Mouse (Mus musculus) lung, postnatal 0 days (tissue): ENCODE measurements at regions not wholly inside any gene's neighbourhood (a gene's known extent, or its start where the extent isn't known, plus 50 kb on each side); places are given as distances from the start of the nearest gene placed in this dataset.
A peak's percentile ranks its signal among the peaks of the same experiment; 100 is the strongest.

Experiments used
- ATAC-seq: fragments of 200-750 bp; cut with Nextera tagmentation; 2 replicates; pipeline ENCODE4 v1.8.0; 2017; ENCODE audit warnings: moderate library complexity
- DNase-seq: peaks from one replicate; pipeline ENCODE4 v3.0.0-alpha.2; 2016; ENCODE audit warnings: low spot score
- H3K27ac ChIP-seq: fragments of 300-500 bp; sonication (generic); 2 replicates; pipeline ENCODE4 v1.5.1; 2014; ENCODE audit warnings: antibody characterized with exemption, mild to moderate bottlenecking, low read length, mixed read lengths
- H3K27me3 ChIP-seq: fragments of 300-500 bp; sonication (generic); replicated peaks from 2 replicates; pipeline ENCODE4 v1.6.1; 2014; ENCODE audit warnings: low read length, mixed read lengths; ENCODE audit not compliant: insufficient read depth
- H3K36me3 ChIP-seq: fragments of 300-500 bp; sonication (generic); 2 replicates; pipeline ENCODE4 v1.6.1; 2014; ENCODE audit warnings: low read length, mixed read lengths; ENCODE audit not compliant: insufficient read depth
- H3K4me1 ChIP-seq: fragments of 300-500 bp; sonication (generic); 2 replicates; pipeline ENCODE4 v1.6.1; 2014; ENCODE audit warnings: antibody characterized with exemption, low read depth, low read length, mixed read lengths; ENCODE audit not compliant: insufficient read depth
- H3K4me2 ChIP-seq: fragments of 300-500 bp; sonication (generic); replicated peaks from 2 replicates; pipeline ENCODE4 v1.6.1; 2014; ENCODE audit warnings: low read depth, mild to moderate bottlenecking, low read length, moderate library complexity, mixed read lengths
- H3K4me3 ChIP-seq: fragments of 300-500 bp; sonication (generic); 2 replicates; pipeline ENCODE4 v1.5.1; 2014; ENCODE audit warnings: low read depth, low read length
- H3K9ac ChIP-seq: fragments of 300-500 bp; sonication (generic); replicated peaks from 2 replicates; pipeline ENCODE4 v1.6.1; 2014; ENCODE audit warnings: low read depth, mild to moderate bottlenecking
- H3K9me3 ChIP-seq: fragments of 300-500 bp; sonication (generic); 2 replicates; pipeline ENCODE4 v1.6.1; 2016; ENCODE audit warnings: low read length, mixed read lengths
- CTCF ChIP-seq: IDR thresholded peaks from 2 replicates; pipeline ENCODE4 v1.5.1; 2016; ENCODE audit warnings: antibody characterized with exemption, mild to moderate bottlenecking
- EP300 ChIP-seq: IDR thresholded peaks from 2 replicates; pipeline ENCODE4 v1.6.1; 2016; ENCODE audit warnings: antibody characterized with exemption, mild to moderate bottlenecking, control low read depth
- WGBS: fragments of 180-500 bp; shearing (Covaris S2); extraction: QIAGEN DNeasy Blood & Tissue Kit; methylation state at CpG from one replicate; pipeline ENCODE4 v1.1.7; 2014; 5-methylcytosine and 5-hydroxymethylcytosine counted together

DNA sequence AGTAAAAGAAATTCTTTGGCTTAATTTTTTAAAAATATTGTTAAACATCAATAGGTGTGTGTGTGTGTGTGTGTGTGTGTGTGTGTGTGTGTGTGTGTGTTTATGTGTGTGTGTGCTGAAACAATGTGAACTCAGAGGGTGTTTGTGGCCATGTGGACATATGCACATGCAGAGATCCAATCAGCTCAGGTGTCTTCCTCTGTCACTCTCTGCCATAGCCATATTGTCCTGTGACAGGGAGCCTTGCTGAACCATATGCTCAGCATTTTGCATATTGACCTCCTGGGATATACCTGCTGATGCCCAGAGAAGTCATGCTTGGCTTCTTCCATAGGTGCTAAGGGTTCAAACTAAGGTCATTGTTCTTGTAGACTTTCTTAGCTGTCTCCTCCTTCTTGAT lies 489.0 kb downstream of the Otol1 start:
- Histone ChIP-seq H3K4me1 (no peaks in the 10 kb centered on the region), H3K27me3 (no peaks in the 10 kb centered on the region), H3K27ac (no peak overlapping the region), H3K9me3 (no peaks in the 10 kb centered on the region), H3K4me2 (no peak overlapping the region), H3K9ac (no peak overlapping the region), H3K36me3 (no peaks in the 10 kb centered on the region), H3K4me3 (no peak overlapping the region)
- DNase-seq (no peak), ATAC-seq (no peak)
- TF ChIP-seq CTCF: no peak
- TF ChIP-seq EP300: no peak

GRCm38 (mm10) chr3:70500245-70500858 lies 492.9 kb downstream of the Otol1 start:
- WGBS: 65% methylated on average over 5 of the region's 5 CpGs
- TF ChIP-seq EP300 (no peak), CTCF (no peak)
- DNase-seq: no peak
- no peak overlapping the region for H3K4me2 ChIP-seq
- H3K4me1 ChIP-seq: no peaks in the 10 kb centered on the region
- no peaks in the 10 kb centered on the region for H3K27me3 ChIP-seq
- no peaks in the 10 kb centered on the region for H3K9me3 ChIP-seq
- no peak overlapping the region for H3K9ac ChIP-seq
- no peak for ATAC-seq
- H3K27ac ChIP-seq: no peak overlapping the region
- H3K4me3 ChIP-seq: no peak overlapping the region
- H3K36me3 ChIP-seq: no peaks in the 10 kb centered on the region

GRCm38 (mm10) chr3:70500991-70501961 lies 493.9 kb downstream of the Otol1 start:
- Histone ChIP-seq H3K9ac (no peak overlapping the region), H3K27me3 (no peaks in the 10 kb centered on the region), H3K4me3 (no peak overlapping the region), H3K4me1 (no peaks in the 10 kb centered on the region), H3K4me2 (no peak overlapping the region), H3K9me3 (no peaks in the 10 kb centered on the region), H3K27ac (no peak overlapping the region), H3K36me3 (no peaks in the 10 kb centered on the region)
- TF ChIP-seq EP300: no peak
- TF ChIP-seq CTCF: no peak
- DNase-seq (no peak), ATAC-seq (no peak)
- 54% methylated on average over 9 of the region's 9 CpGs for WGBS

- ATAC-seq: no peak
- 90% methylated on average over 2 of the region's 2 CpGs for WGBS
These were observed 526.3 kb downstream of the Otol1 start for GRCm38 (mm10) chr3:70533593-70534321.

DNA sequence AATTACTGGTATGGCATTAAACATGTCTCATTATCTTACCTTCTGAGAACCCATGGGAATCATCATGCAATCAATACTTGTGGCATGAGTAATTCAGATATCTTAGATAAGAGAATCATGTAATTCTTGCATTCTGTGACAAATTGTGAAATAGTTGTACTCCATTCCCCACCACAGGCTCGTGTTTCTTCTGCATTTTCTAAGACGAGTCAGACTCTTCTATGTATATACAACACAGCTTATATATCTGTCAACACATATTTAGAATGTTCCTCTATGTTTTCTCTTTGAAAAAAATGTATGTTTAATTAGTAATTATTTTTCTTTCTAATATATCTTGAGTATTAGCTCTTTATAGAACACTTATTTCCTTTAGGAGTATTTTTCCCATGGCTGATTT lies 527.7 kb downstream of the Otol1 start:
- H3K4me1 ChIP-seq: no peaks in the 10 kb centered on the region
- TF ChIP-seq CTCF: no peak
- no peak for TF ChIP-seq EP300
- no peak overlapping the region for H3K9ac ChIP-seq
- H3K9me3 ChIP-seq: no peaks in the 10 kb centered on the region
- no peak overlapping the region for H3K4me3 ChIP-seq
- H3K36me3 ChIP-seq: no peaks in the 10 kb centered on the region
- no peak overlapping the region for H3K27ac ChIP-seq
- H3K4me2 ChIP-seq: no peak overlapping the region
- no peak for ATAC-seq
- H3K27me3 ChIP-seq: no peaks in the 10 kb centered on the region
- 27% methylated on average over 2 of the region's 2 CpGs for WGBS
- DNase-seq: peak; percentile 6

More at GRCm38 (mm10) chr3:70533593-70534321, 526.3 kb downstream of the Otol1 start:
- no peak for DNase-seq
- H3K4me3 ChIP-seq: no peak overlapping the region
- H3K9me3 ChIP-seq: no peaks in the 10 kb centered on the region
- no peak overlapping the region for H3K27ac ChIP-seq
- no peak overlapping the region for H3K9ac ChIP-seq
- no peaks in the 10 kb centered on the region for H3K4me1 ChIP-seq
- no peaks in the 10 kb centered on the region for H3K36me3 ChIP-seq
- H3K4me2 ChIP-seq: no peak overlapping the region
- TF ChIP-seq EP300 (no peak), CTCF (no peak)
- no peaks in the 10 kb centered on the region for H3K27me3 ChIP-seq

GRCm38 (mm10) chr3:70543911-70544310 lies 536.5 kb downstream of the Otol1 start:
- Histone ChIP-seq H3K4me1 (no peaks in the 10 kb centered on the region), H3K4me2 (no peak overlapping the region), H3K27me3 (no peaks in the 10 kb centered on the region), H3K4me3 (no peak overlapping the region), H3K9ac (no peak overlapping the region), H3K27ac (no peak overlapping the region), H3K9me3 (no peaks in the 10 kb centered on the region), H3K36me3 (no peaks in the 10 kb centered on the region)
- ATAC-seq (no peak), DNase-seq (no peak)
- 34% methylated on average over 1 of the region's 1 CpGs for WGBS
- no peak for TF ChIP-seq EP300
- TF ChIP-seq CTCF: no peak
